Mouse (Mus musculus) heart, postnatal 0 days (tissue): Measurements from ENCODE around the gene Glipr2. TPM values are rescaled to one million over a fixed set of nuclear protein-coding genes. Genes with fewer than 3 reads are reported as not detected.

Experiments used
- ATAC-seq: fragments of 200-750 bp; cut with Nextera tagmentation; 2 replicates; pipeline ENCODE4 v1.8.0; 2017; ENCODE audit warnings: low read depth, moderate number of reproducible peaks, moderate library complexity; ENCODE audit not compliant: insufficient read depth
- DNase-seq: peaks from one replicate; pipeline ENCODE4 v3.0.0-alpha.2; 2016; ENCODE audit warnings: low spot score
- H3K27ac ChIP-seq: fragments of 300-500 bp; sonication (generic); 2 replicates; pipeline ENCODE4 v1.5.1; 2014; ENCODE audit warnings: low read depth, mild to moderate bottlenecking
- H3K27me3 ChIP-seq: fragments of 300-500 bp; sonication (generic); 2 replicates; pipeline ENCODE4 v1.6.1; 2014; ENCODE audit warnings: low read length, mixed read lengths; ENCODE audit not compliant: control insufficient read depth, insufficient read depth
- H3K36me3 ChIP-seq: fragments of 300-500 bp; sonication (generic); replicated peaks from 2 replicates; pipeline ENCODE4 v1.6.1; 2014; ENCODE audit warnings: low read length, mixed read lengths; ENCODE audit not compliant: control insufficient read depth, insufficient read depth
- H3K4me1 ChIP-seq: fragments of 300-500 bp; sonication (generic); 2 replicates; pipeline ENCODE4 v1.6.1; 2014; ENCODE audit warnings: antibody characterized with exemption; ENCODE audit not compliant: control insufficient read depth, insufficient read depth
- H3K4me2 ChIP-seq: fragments of 300-500 bp; sonication (generic); 2 replicates; pipeline ENCODE4 v1.6.1; 2014; ENCODE audit warnings: low read depth, mild to moderate bottlenecking, low read length, moderate library complexity
- H3K4me3 ChIP-seq: fragments of 300-500 bp; sonication (generic); 2 replicates; pipeline ENCODE4 v1.5.1; 2014; ENCODE audit warnings: low read depth, low read length
- H3K9ac ChIP-seq: fragments of 300-500 bp; sonication (generic); replicated peaks from 2 replicates; pipeline ENCODE4 v1.6.1; 2014; ENCODE audit warnings: low read depth, low read length, mixed read lengths
- H3K9me3 ChIP-seq: fragments of 300-500 bp; sonication (generic); replicated peaks from 2 replicates; pipeline ENCODE4 v1.6.1; 2016; ENCODE audit warnings: low read length; ENCODE audit not compliant: control insufficient read depth
- CTCF ChIP-seq: IDR thresholded peaks from 2 replicates; pipeline ENCODE4 v1.5.1; 2016; ENCODE audit warnings: antibody characterized with exemption, control low read depth, low read depth
- EP300 ChIP-seq: IDR thresholded peaks from 2 replicates; pipeline ENCODE4 v1.6.1; 2016; ENCODE audit warnings: antibody characterized with exemption, low read depth
- WGBS: fragments of 180-500 bp; shearing (Covaris S2); extraction: QIAGEN DNeasy Blood & Tissue Kit; methylation state at CpG from one replicate; pipeline ENCODE4 v1.1.7; 2014; 5-methylcytosine and 5-hydroxymethylcytosine counted together
- polyA plus RNA-seq: library from polyadenylated mRNA; unstranded; fragments of >200 nt; fragmentation: Nextera tagmentation; extraction: Ambion mirVana; gene quantifications from 2 replicates; pipeline ENCODE4 v1.2.1, GENCODE M21; 2015
- total RNA-seq: library from RNA; depleted of rRNA; stranded (reverse); fragments of >200 nt; gene quantifications from 2 replicates; pipeline ENCODE4 v1.2.3, GENCODE M21; 2014; ENCODE audit warnings: low replicate concordance

Gene Glipr2
- total and polyA plus RNA-seq, 2 experiments from 2014 or later, result 28.4 to 39.2 TPM

GRCm38 (mm10) chr4:43988976-43989375 is 31.8 kb downstream of the Glipr2 start:
- Histone ChIP-seq H3K9ac (no peak overlapping the region), H3K4me3 (no peak overlapping the region), H3K36me3 (no peaks in the 10 kb centered on the region), H3K4me1 (no peaks in the 10 kb centered on the region), H3K27me3 (0 out of 2 replicates have a peak, but pooled peaks cover under 1% of the 10 kb centered on the region), H3K27ac (no peak overlapping the region), H3K9me3 (no peaks in the 10 kb centered on the region), H3K4me2 (no peak overlapping the region)
- 81% methylated on average over 3 of the region's 3 CpGs for WGBS
- DNase-seq, result no peak
- no peak for ATAC-seq
- no peak for TF ChIP-seq EP300
- no peak for TF ChIP-seq CTCF

- DNase-seq, result no peak
- Histone ChIP-seq H3K9ac (no peak overlapping the region), H3K36me3 (no peaks in the 10 kb centered on the region), H3K27ac (no peak overlapping the region), H3K4me1 (no peaks in the 10 kb centered on the region), H3K4me3 (no peak overlapping the region), H3K9me3 (no peaks in the 10 kb centered on the region), H3K27me3 (no peaks in the 10 kb centered on the region), H3K4me2 (no peak overlapping the region)
- WGBS, result 88% methylated on average over 11 of the region's 11 CpGs
- TF ChIP-seq EP300 (no peak), CTCF (no peak)
- ATAC-seq, result no peak
Observed at GRCm38 (mm10) chr4:43993072-43993471, 35.9 kb downstream of the Glipr2 start.

DNA sequence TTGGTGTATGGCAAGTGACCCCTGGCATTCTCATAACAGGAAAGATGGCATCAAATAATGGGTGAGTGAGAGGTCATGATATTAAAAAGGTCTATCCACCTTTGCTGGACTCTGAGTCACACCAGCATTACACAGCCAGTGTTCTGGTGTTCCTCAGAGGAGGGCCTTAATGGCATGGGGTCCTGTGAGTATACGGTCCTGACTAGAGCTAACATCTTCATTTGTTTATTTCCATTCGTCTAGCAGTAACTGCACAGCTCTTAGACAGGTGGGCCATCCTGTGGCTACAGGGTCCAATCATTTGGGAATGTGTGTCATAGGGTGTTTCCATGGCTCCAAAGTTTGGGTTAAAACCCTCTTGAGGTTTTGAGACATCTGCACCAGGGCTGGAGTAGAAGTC is 37.1 kb downstream of the Glipr2 start:
- WGBS, result 64% methylated on average over 2 of the region's 2 CpGs
- Histone ChIP-seq H3K27me3 (no peaks in the 10 kb centered on the region), H3K27ac (no peak overlapping the region), H3K4me3 (no peak overlapping the region), H3K36me3 (no peaks in the 10 kb centered on the region), H3K9ac (no peak overlapping the region), H3K9me3 (no peaks in the 10 kb centered on the region), H3K4me1 (no peaks in the 10 kb centered on the region), H3K4me2 (no peak overlapping the region)
- no peak for DNase-seq
- ATAC-seq, result no peak
- TF ChIP-seq CTCF (no peak), EP300 (no peak)

GRCm38 (mm10) chr4:44003622-44004021 is 46.4 kb downstream of the Glipr2 start:
- H3K4me1 ChIP-seq, result no peaks in the 10 kb centered on the region
- no peaks in the 10 kb centered on the region for H3K9me3 ChIP-seq
- DNase-seq (no peak), ATAC-seq (no peak)
- H3K36me3 ChIP-seq, result no peaks in the 10 kb centered on the region
- H3K27me3 ChIP-seq, result no peaks in the 10 kb centered on the region
- H3K27ac ChIP-seq, result no peak overlapping the region
- H3K4me2 ChIP-seq, result no peak overlapping the region
- no peak overlapping the region for H3K4me3 ChIP-seq
- 80% methylated on average over 6 of the region's 6 CpGs for WGBS
- H3K9ac ChIP-seq, result no peak overlapping the region
- TF ChIP-seq CTCF (no peak), EP300 (no peak)

DNA sequence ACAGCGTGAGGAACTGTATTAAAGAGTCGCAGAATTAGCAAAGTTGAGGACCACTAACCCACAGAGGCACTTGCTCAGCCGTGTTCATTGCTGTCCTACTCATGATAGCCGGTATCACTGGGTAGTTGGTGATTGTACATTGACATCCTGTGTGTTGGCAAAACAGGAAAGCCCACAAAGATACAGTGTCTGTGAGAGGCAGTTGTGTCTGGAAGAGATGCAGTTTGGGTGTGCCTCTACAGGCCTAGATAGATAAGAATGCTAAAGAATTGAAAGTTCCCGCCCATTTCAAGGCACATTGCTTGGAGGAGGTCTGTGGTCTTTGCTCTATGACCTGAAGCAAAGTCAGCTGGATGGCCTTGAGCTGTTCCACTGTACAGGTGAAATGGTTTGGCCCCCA is 46.9 kb downstream of the Glipr2 start, which contains the start of gene Clta:
TSS of gene Clta (plus strand) at position 327 of the 400 bp plus-strand sequence.
- Histone ChIP-seq H3K4me3 (no peak within 1 kb of the TSS), H3K4me2 (no peak within 1 kb of the TSS), H3K36me3 (no peaks in the 10 kb centered on the region), H3K27ac (no peak within 1 kb of the TSS), H3K9me3 (no peaks in the 10 kb centered on the region), H3K4me1 (no peaks in the 10 kb centered on the region), H3K27me3 (no peaks in the 10 kb centered on the region), H3K9ac (no peak within 1 kb of the TSS)
- no peak for TF ChIP-seq EP300
- TF ChIP-seq CTCF, result no peak
- ATAC-seq (no peak), DNase-seq (no peak)
- 73% methylated on average over 5 of the region's 5 CpGs for WGBS
